Mouse (Mus musculus) heart, postnatal 0 days (tissue): ENCODE data around the gene Shpk.

Source experiments
- CTCF ChIP-seq: IDR thresholded peaks from 2 replicates; pipeline ENCODE4 v1.5.1; 2016; ENCODE audit warnings: antibody characterized with exemption, control low read depth, low read depth
- EP300 ChIP-seq: IDR thresholded peaks from 2 replicates; pipeline ENCODE4 v1.6.1; 2016; ENCODE audit warnings: antibody characterized with exemption, low read depth

GRCm38 (mm10) chr11:73198603-73199229, 544 bp upstream of the Shpk start, which contains the start of gene Ctns:
- TF ChIP-seq CTCF (no peak), EP300 (no peak)
